Mouse (Mus musculus): ENCODE data around the gene Thy1. TPM values are rescaled to one million over a fixed set of nuclear protein-coding genes. Genes with fewer than 3 reads are reported as not detected.

The Thy1 gene
- total RNA-seq, 2 experiments from 2014 or later, result 13.2 to 18.7 TPM

DNA sequence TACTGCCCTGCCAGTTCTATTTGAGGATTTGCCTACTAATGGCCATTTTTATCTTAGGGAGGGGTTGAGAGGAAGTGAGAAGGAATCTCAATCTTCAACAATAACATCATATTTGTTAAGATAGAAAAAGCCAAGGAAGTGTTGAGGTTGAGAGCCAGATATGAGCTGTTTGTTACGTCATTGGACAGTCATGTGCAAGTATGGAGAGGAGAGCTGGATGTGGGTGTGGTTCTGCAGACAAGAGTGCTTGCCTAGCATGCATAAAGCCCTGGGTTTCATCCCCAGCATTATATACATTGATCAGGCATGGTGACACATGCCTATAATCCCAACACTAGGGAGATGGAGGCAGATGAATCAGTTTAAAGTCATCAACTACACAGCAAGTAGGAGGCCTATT is 10.8 kb downstream of the Thy1 start:
- intact Hi-C loops (cut with DNase I), result no loop called here
- DNase-seq, result no peak

- intact Hi-C loops (cut with DNase I), result no loop called here
- DNase-seq, result no peak
Measured at GRCm38 (mm10) chr9:44058606-44059005, 15.4 kb downstream of the Thy1 start.

DNA sequence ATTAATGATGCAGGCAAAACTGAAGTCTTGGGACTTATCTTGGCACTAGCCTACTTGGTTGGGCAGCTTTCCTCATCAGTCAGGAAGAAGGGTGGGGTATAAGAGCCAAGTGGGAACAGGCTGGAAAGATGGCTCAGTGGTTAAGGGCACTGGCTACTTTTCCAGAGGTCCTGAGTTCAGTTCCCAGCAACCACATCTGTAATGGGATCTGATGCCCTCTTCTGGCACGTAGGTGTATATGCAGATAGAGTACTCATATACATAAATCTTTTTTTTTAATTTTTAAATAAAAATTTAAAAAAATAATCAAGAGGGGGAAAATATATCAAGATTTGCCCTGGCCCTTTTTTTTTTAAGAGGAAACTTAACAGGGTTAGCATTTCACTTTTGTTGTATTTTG is 22.0 kb downstream of the Thy1 start:
- intact Hi-C loops (cut with DNase I), result loop anchor here (2.0 kb wide), 1 partner anchor 78 kb away; no protein-coding TSS in a partner anchor

GRCm38 (mm10) chr9:44066785-44067225 is 23.6 kb downstream of the Thy1 start, which contains the start of gene Usp2:
Gene Usp2, plus strand, starts transcription at chr9:44067021.
- DNase-seq, result peak; percentile 98 to 100
- intact Hi-C loops (cut with DNase I), result no loop called here

More for the DNA sequence above, 22.0 kb downstream of the Thy1 start:
- no peak for DNase-seq

- no peak for DNase-seq
- intact Hi-C loops (cut with DNase I), result no loop called here
Measured at GRCm38 (mm10) chr9:44067241-44067959, 24.2 kb downstream of the Thy1 start.

DNA sequence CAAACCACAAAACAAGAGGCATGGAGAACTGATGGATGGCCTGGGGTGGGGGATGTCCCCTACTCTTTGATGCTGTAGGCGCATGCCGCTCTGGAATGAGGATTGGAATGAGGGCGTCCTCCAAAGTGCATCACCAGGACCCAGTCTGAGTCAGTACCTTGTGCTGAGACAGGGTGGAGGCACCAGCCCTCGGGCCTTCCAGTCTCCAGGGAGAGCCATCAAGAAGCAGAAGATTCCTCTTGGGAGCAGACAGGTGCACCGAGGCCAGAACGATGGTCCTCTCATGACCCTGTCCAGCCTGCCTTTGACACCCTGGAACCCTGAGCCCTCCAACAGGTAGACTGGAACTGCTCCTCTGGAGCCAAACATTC is 24.8 kb downstream of the Thy1 start:
- intact Hi-C loops (cut with DNase I), result no loop called here
- DNase-seq, result no peak

- intact Hi-C loops (cut with DNase I), result no loop called here
- peak in 1 of 2 experiments; percentile 38 for DNase-seq
Measured at GRCm38 (mm10) chr9:44069252-44069651, 26.1 kb downstream of the Thy1 start.

DNA sequence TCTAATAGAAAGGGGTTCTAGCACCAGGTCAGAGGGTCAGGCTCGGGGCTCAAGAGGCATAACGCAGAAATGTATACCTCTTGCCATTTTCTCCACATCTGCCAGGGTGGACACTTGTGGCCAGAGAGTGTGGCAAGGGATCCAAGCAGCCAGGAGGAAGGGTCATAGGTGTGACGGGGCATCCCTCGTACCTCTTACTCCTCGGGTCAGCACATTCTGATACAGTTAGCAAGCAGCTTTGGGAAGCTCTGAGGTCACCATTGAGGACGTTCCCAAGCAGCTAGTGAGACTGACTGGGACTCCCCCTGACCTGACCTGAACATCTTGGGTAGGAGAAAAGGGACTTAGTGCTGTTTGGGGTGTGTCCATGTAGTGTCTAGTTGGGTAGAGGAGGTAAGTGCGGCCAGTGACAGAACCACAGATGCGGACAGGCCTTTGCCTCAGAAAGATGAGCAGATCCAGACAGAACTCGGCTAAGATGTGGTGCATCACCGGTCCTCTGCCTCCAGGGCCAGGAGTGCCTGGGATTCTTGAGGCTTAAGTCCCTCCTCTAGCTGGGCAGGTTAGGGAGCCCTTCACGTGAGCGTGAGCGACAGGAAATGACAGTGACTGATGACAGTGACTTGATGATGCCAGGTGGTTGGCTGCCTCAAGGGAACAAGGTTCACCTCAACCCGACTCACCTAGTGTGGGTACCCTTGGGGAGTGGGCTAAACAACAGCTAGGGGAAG is 27.1 kb downstream of the Thy1 start:
- intact Hi-C loops (cut with DNase I), result no loop called here
- no peak for DNase-seq

GRCm38 (mm10) chr9:44070844-44071231 is 27.7 kb downstream of the Thy1 start:
- intact Hi-C loops (cut with DNase I), result no loop called here
- no peak for DNase-seq

DNA sequence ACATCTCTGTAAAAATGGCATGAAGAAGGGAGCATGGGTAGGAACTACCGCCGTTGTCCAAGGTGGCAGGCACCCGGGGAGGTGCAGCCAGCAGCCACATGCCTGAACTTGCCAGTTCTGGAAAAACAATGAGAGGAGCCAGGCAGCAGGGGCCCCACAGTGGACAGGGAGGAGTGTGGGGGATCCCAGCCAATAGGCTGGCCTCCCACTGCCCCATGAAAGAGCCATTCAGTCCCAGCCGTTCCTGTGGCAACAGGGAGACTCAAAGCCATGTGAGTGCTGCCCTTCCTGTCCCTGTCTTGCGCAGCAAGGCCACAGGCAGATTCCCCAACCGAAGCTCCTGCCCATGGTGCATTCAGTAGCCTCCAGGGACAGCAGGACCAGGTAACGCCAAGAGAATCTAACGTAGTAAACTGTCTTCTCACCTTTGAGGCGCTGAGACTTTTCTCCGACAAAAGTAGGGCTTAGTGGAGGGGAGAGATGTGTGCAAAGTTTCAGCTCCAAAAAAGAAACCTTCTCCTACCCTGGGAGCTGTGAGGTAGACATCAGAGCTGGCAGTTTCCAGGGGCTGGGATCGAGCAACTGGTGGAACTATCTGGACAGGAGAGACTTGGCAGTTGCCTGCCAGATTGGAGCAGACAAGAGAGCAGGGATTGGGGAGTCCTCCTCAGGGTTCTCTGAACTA is 28.9 kb downstream of the Thy1 start:
- intact Hi-C loops (cut with DNase I), result no loop called here
- no peak for DNase-seq

GRCm38 (mm10) chr9:44072599-44072915 is 29.4 kb downstream of the Thy1 start:
- intact Hi-C loops (cut with DNase I), result no loop called here
- peak in 1 of 2 experiments; percentile 58 for DNase-seq

GRCm38 (mm10) chr9:44073115-44073514 is 29.9 kb downstream of the Thy1 start:
- intact Hi-C loops (cut with DNase I), result no loop called here
- DNase-seq, result no peak

DNA sequence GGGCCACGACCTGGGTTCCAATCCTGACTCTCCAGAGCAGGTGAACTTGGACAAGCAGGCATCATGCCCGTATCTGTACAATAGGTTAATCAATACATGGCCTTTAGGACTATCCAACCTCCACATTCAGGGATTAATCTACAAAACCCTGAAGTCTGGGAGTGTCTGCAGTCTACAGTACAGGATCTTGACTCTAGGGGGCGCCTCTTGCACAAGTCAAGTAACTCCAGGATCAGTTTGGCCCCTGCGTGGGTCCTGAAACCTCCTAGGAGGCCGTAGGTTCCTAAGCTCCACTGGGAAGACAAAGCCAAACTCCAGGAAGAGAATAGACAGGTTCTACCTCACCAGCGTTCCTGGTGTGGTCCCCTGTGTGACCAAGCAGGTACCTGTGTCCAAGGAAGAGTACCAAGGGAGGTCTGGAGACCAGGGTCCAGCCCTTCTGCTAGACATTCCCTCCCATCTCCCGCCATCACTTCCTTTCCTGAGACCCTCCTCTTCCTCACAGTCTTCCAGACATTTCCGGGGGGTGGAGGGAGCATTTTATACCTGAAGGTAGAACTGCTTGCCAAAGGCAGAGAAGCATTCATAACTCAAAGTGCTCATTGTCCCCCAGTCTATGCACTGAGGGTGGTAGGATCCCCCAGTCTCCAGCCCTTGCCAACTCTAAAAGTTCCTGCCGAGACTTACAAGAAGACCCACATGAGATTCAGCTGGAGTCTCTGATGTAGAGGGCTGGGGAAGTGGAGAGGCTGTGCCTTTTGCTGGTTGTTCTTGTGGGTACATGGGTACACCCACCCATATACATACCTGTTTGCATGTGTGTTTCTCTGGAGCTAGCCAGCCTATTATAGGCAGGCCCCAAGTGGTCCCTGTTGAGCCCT is 31.5 kb downstream of the Thy1 start:
- intact Hi-C loops (cut with DNase I), result no loop called here

DNA sequence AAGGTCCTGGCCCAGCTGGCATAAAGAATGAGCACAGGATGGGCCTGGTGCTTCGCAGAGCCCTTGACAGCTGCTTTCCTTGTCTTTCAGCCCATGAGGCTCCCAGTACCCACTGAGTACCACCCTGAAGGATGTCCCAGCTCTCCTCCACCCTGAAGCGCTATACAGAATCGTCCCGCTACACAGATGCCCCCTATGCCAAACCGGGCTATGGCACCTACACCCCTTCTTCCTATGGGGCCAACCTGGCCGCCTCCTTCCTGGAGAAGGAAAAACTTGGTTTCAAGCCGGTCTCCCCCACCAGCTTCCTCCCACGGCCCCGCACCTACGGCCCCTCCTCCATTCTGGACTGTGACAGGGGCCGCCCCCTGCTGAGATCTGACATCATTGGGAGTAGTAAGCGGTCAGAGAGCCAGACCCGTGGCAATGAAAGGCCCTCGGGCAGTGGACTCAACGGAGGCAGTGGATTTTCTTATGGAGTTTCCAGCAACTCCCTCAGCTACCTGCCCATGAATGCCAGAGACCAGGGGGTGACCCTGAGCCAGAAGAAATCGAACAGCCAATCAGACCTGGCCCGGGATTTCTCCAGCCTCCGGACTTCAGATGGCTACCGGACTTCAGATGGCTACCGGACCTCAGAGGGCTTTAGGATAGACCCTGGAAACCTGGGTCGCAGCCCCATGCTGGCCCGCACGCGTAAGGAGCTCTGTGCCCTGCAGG is 32.3 kb downstream of the Thy1 start:
- intact Hi-C loops (cut with DNase I), result no loop called here
- no peak for DNase-seq

More for the DNA sequence above, 31.5 kb downstream of the Thy1 start:
- DNase-seq, result no peak

DNA sequence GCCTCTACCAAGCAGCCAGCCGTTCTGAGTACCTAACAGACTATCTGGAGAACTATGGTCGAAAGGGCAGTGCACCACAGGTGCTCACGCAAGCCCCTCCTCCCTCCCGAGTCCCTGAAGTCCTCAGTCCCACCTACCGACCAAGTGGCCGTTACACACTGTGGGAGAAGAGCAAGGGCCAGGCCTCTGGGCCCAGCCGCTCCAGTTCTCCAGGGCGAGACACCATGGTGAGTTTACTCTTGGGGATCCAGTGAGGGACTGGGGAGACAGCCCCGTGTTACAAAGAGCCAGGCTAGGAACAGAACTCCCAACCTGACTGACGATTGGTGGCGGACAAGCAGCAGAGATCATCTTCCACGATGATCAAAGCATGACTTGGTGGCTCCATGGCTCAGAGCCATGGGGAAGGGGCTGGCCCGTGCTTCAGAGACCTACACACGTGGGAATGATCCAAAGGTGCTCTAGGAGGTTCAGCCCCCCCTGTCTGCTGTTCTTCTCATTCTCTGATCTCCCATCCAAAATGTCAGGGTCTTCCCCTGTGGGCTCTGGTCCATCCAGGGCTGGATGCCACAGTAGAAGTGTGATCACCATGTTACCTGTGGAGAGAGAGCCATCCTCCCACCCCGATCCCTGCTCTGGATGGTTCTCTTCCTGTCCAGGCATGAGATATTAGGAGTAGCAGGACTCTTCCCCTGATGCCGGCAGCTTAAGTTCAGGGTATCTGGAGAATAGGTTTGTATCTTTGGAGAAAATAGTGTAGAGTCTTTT is 33.0 kb downstream of the Thy1 start:
- intact Hi-C loops (cut with DNase I), result no loop called here
- no peak for DNase-seq

- intact Hi-C loops (cut with DNase I), result no loop called here
- peak in 1 of 2 experiments; percentile 88 for DNase-seq
Measured at GRCm38 (mm10) chr9:44076764-44077120, 33.6 kb downstream of the Thy1 start.

GRCm38 (mm10) chr9:44077266-44077910 is 34.2 kb downstream of the Thy1 start:
- intact Hi-C loops (cut with DNase I), result no loop called here
- no peak for DNase-seq

GRCm38 (mm10) chr9:44078136-44078797 is 35.1 kb downstream of the Thy1 start:
- DNase-seq, result no peak
- intact Hi-C loops (cut with DNase I), result no loop called here
